Mouse (Mus musculus) forebrain, postnatal 0 days (tissue): Measurements from ENCODE around the gene Eomes. TPM values are rescaled to one million over a fixed set of nuclear protein-coding genes. Genes with fewer than 3 reads are reported as not detected.

Experiments
- ATAC-seq: fragments of 200-750 bp; cut with Nextera tagmentation; 2 replicates; pipeline ENCODE4 v1.8.0; 2017; ENCODE audit warnings: mild to moderate bottlenecking, moderate library complexity
- DNase-seq: peaks from one replicate; pipeline ENCODE4 v3.0.0-alpha.2; 2015
- H3K27ac ChIP-seq: fragments of 300-500 bp; sonication (generic); 2 replicates; pipeline ENCODE4 v1.5.1; 2014; ENCODE audit warnings: low read depth, mild to moderate bottlenecking, antibody characterized with exemption, low read length, moderate library complexity, mixed read lengths
- H3K27me3 ChIP-seq: fragments of 300-500 bp; sonication (generic); 2 replicates; pipeline ENCODE4 v1.6.1; 2014; ENCODE audit warnings: mild to moderate bottlenecking, low read length, mixed read lengths; ENCODE audit not compliant: insufficient read depth
- H3K36me3 ChIP-seq: fragments of 300-500 bp; sonication (generic); 2 replicates; pipeline ENCODE4 v1.6.1; 2014; ENCODE audit warnings: mild to moderate bottlenecking, moderate library complexity; ENCODE audit not compliant: insufficient read depth
- H3K4me1 ChIP-seq: fragments of 300-500 bp; sonication (generic); 2 replicates; pipeline ENCODE4 v1.6.1; 2014; ENCODE audit warnings: antibody characterized with exemption; ENCODE audit not compliant: insufficient read depth
- H3K4me2 ChIP-seq: fragments of 300-500 bp; sonication (generic); 2 replicates; pipeline ENCODE4 v1.6.1; 2014; ENCODE audit warnings: low read depth, mild to moderate bottlenecking, moderate library complexity
- H3K4me3 ChIP-seq: fragments of 300-500 bp; sonication (generic); 2 replicates; pipeline ENCODE4 v1.5.1; 2014; ENCODE audit warnings: low read depth, low read length, mixed read lengths
- H3K9ac ChIP-seq: fragments of 300-500 bp; sonication (generic); 2 replicates; pipeline ENCODE4 v1.6.1; 2014; ENCODE audit warnings: mild to moderate bottlenecking
- H3K9me3 ChIP-seq: fragments of 300-500 bp; sonication (generic); 2 replicates; pipeline ENCODE4 v1.6.1; 2016; ENCODE audit warnings: low read length
- CTCF ChIP-seq: sonication (generic); IDR thresholded peaks from 2 replicates; pipeline ENCODE4 v1.5.1; 2016; ENCODE audit warnings: antibody characterized with exemption, control low read depth, low read depth
- WGBS: fragments of 180-500 bp; shearing (Covaris S2); extraction: QIAGEN DNeasy Blood & Tissue Kit; methylation state at CpG from one replicate; pipeline ENCODE4 v1.1.7; 2014; 5-methylcytosine and 5-hydroxymethylcytosine counted together
- polyA plus RNA-seq: library from polyadenylated mRNA; unstranded; fragments of >200 nt; fragmentation: Nextera tagmentation; extraction: Ambion mirVana; gene quantifications from 2 replicates; pipeline ENCODE4 v1.2.1, GENCODE M21; 2015
- total RNA-seq: library from RNA; depleted of rRNA; stranded (reverse); fragments of >200 nt; gene quantifications from 2 replicates; pipeline ENCODE4 v1.2.3, GENCODE M21; 2014

Eomes gene
- total and polyA plus RNA-seq, 2 experiments from 2014 or later = 4.9 to 11.8 TPM

DNA sequence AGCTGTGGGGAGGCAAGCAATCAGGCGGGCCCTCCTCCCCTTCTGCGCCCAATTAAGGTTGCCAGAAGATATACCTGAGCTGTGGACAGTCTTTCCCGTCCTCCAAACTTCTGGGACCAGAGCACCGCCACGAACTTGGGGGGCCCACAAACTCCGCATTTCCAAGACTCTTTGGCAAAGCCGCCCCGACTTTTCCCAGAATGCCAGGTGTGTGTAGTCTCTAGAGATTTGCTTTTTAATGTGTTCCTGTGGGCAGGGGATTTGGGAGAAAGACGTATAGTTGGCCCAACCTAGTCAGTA is 9.0 kb downstream of the Eomes start:
- DNase-seq (no peak), ATAC-seq (no peak)
- Histone ChIP-seq H3K9me3 (no peaks in the 10 kb centered on the region), H3K4me2 (peak overlapping the region; percentile 10; the same call in 1 of the 2 replicates), H3K27ac (no peak overlapping the region), H3K4me1 (peaks cover 18% of the 10 kb centered on the region; the same call in 1 of the 2 replicates), H3K36me3 (no peaks in the 10 kb centered on the region), H3K9ac (no peak overlapping the region), H3K27me3 (peaks cover 37% of the 10 kb centered on the region), H3K4me3 (no peak overlapping the region)
- WGBS = 3% methylated on average over 9 of the region's 9 CpGs
- no peak for TF ChIP-seq CTCF

DNA sequence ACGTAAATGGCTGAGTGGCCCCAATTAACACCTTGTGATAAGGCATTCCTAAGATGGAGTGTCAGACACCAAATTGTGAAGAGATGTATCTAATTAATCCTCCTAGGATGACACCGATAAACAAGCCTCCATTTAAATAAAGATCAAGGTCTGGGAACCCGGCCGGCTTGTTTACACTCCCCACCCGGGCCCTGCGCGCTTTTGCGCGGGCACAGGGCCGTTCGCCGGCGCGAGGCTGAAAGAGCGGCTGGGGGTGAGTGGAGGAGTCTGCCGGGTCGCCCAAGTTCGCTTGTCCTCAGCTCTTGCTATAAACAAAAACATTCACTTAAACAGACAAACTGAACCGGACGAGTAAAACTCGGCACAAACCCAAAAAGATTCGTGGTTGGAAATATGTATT is 9.6 kb downstream of the Eomes start:
- H3K4me2 ChIP-seq = peak overlapping the region; percentile 49
- no peak overlapping the region for H3K9ac ChIP-seq
- peaks cover 31% of the 10 kb centered on the region for H3K27me3 ChIP-seq
- H3K36me3 ChIP-seq = no peaks in the 10 kb centered on the region
- TF ChIP-seq CTCF = no peak
- DNase-seq (peak; percentile 53), ATAC-seq (no peak)
- WGBS = 3% methylated on average over 22 of the region's 22 CpGs
- peaks cover 18% of the 10 kb centered on the region; the same call in 1 of the 2 replicates for H3K4me1 ChIP-seq
- peak overlapping the region; percentile 31 for H3K4me3 ChIP-seq
- no peaks in the 10 kb centered on the region for H3K9me3 ChIP-seq
- no peak overlapping the region for H3K27ac ChIP-seq

DNA sequence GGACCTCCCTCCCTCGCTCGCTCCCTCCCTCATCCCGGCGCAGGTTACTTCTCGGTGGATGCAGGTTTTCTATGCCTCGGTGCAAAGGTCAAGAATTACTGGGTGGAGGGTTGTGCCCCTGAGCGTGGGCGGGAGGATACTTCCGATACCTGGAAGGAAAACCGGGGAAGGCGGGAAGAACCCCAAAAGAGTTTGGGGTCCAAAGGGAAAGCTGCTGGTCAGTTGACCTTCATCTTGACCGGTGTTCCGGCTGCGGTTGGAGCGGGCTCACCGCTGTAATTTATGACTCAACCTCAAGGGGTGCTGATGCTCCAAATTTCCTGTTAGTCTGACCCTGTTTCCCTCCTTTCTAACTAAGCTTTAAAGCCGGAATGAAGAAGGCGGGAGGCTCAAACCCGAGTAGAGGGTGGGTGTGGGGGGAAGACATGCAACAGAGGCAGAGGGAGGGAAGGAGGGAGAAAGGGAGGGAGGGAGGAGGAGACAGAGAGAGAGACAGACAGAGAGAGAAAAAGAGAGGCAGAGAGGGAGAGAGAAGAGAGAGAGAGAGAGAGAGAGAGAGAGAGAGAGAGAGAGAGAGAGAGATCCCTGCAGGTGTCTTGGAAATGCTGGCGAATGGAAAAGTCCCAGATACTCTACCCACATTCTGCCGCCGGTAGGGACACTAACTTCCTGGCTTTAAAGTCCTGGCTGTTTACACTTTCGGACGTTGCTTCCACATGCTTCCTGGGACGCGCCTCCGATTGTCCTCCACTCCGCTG is 10.3 kb downstream of the Eomes start:
- Histone ChIP-seq H3K9ac (no peak overlapping the region), H3K4me1 (peaks cover 18% of the 10 kb centered on the region; the same call in 1 of the 2 replicates), H3K4me3 (peak overlapping the region; percentile 31), H3K4me2 (peak overlapping the region; percentile 49), H3K27ac (no peak overlapping the region), H3K27me3 (peaks cover 31% of the 10 kb centered on the region), H3K9me3 (no peaks in the 10 kb centered on the region), H3K36me3 (no peaks in the 10 kb centered on the region)
- ATAC-seq (no peak), DNase-seq (peak; percentile 40)
- TF ChIP-seq CTCF = peak; percentile 50
- 1% methylated on average over 28 of the region's 28 CpGs for WGBS

DNA sequence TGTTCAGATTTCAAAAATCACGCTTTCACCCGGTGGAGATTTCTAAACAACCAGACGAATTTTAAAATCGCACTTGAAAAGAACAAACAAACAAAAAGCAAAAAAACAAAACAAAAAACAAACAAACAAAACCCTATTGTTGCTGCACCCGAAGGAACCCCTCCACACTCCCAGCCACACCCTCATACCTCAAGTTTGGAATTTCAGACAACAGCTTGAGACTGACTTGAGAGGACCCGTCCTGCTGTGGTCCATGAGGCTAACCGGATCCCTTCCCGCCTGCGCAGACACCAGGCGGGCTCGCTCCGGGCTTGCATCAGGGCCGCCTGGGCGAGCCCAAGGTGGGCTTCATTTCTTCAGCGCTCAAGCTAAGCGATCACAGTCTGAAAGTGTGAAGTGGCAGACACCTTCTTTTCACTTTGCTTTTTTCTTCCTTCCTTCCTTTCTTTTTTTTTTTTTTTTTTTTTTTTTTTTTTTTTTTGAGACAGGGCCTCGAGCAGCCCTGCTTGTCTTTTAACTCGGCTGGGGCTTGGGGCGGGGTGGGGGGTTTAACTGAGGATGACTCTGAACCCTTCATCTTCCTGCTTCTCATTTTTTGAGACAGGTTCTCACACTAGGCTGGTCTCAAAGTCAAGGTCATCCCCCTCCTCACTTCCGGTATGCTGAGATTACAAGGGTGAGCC is 11.0 kb downstream of the Eomes start:
- no peak for DNase-seq
- H3K9ac ChIP-seq = no peak overlapping the region
- no peak for ATAC-seq
- peaks cover 31% of the 10 kb centered on the region for H3K27me3 ChIP-seq
- H3K36me3 ChIP-seq = no peaks in the 10 kb centered on the region
- TF ChIP-seq CTCF = no peak
- H3K27ac ChIP-seq = no peak overlapping the region
- peak overlapping the region; percentile 31 for H3K4me3 ChIP-seq
- no peaks in the 10 kb centered on the region for H3K9me3 ChIP-seq
- 2% methylated on average over 20 of the region's 20 CpGs for WGBS
- H3K4me2 ChIP-seq = peak overlapping the region; percentile 49
- H3K4me1 ChIP-seq = peaks cover 18% of the 10 kb centered on the region; the same call in 1 of the 2 replicates

DNA sequence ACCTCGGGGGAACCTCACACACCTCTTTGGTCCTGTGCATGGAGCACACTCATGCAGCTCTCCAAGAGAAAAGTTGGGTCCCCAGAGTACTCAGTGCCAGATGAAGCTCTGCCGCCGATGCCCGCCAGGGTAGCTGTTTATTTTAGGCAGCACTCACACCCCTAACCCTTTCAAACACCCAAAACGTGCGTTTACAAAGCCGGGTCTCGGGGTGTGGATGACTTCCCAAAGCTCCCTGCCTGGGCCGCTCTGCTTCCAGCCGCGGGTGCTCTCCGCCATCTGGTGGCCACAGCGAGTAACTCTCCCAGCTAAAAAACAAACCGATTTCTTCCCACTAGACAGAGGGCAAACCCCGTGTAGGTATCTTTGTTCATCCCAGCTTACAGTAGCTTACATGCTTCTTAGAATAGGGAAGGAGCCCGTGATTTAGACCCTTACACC is 11.6 kb downstream of the Eomes start:
- peaks cover 26% of the 10 kb centered on the region for H3K27me3 ChIP-seq
- H3K27ac ChIP-seq = no peak overlapping the region
- peak overlapping the region; percentile 49 for H3K4me2 ChIP-seq
- no peaks in the 10 kb centered on the region for H3K9me3 ChIP-seq
- peaks cover 18% of the 10 kb centered on the region; the same call in 1 of the 2 replicates for H3K4me1 ChIP-seq
- ATAC-seq = peak; percentile 88
- H3K9ac ChIP-seq = no peak overlapping the region
- TF ChIP-seq CTCF = peak; percentile 93
- DNase-seq = peak; percentile 87
- 0% methylated on average over 16 of the region's 16 CpGs for WGBS
- no peaks in the 10 kb centered on the region for H3K36me3 ChIP-seq
- H3K4me3 ChIP-seq = no peak overlapping the region; the same call in 1 of the 2 replicates

DNA sequence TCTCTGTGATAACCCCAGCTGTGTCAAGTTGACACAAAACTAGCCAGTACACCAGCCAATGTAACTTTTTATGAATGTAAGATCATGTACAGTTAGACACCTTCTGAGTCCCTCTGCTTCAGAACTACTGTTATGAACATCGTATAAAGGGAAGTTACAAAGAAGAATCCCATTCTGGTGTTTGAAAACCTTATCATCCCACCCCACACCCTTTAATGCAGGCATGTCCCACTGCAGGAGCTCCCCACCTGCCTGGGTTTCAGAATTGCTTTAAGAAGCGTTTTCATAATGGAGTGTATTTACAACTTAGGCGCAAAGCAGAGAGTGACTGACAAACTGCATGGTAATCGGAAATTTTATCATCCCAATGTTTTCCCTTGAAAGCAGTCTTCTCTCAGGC is 13.2 kb downstream of the Eomes start:
- H3K27me3 ChIP-seq = peaks cover 21% of the 10 kb centered on the region

More for the DNA sequence above, 13.2 kb downstream of the Eomes start:
- 83% methylated on average over 4 of the region's 4 CpGs for WGBS
- no peak for TF ChIP-seq CTCF
- ATAC-seq = no peak
- H3K4me3 ChIP-seq = no peak overlapping the region
- H3K36me3 ChIP-seq = no peaks in the 10 kb centered on the region
- no peak overlapping the region for H3K4me2 ChIP-seq
- no peak for DNase-seq
- no peaks in the 10 kb centered on the region for H3K9me3 ChIP-seq
- peaks cover 18% of the 10 kb centered on the region; the same call in 1 of the 2 replicates for H3K4me1 ChIP-seq
- no peak overlapping the region for H3K27ac ChIP-seq
- H3K9ac ChIP-seq = no peak overlapping the region
